Mouse (Mus musculus) limb, embryonic 14.5 days (tissue): ENCODE results near the gene Pex6. TPM values are rescaled to one million over a fixed set of nuclear protein-coding genes. Genes with fewer than 3 reads are reported as not detected.
A peak's percentile ranks its signal among the peaks of the same experiment; 100 is the strongest.

Source experiments
- ATAC-seq: fragments of 200-750 bp; cut with Nextera tagmentation; 2 replicates; pipeline ENCODE4 v1.8.0; 2017; ENCODE audit warnings: low read depth, moderate number of reproducible peaks, moderate TSS enrichment; ENCODE audit not compliant: low FRiP score
- DNase-seq: peaks from one replicate; pipeline ENCODE4 v3.0.0-alpha.2; 2015; ENCODE audit warnings: low spot score
- H3K27ac ChIP-seq: fragments of 300-500 bp; sonication (generic); replicated peaks from 2 replicates; pipeline ENCODE4 v1.5.1; 2014; ENCODE audit warnings: low read depth, mild to moderate bottlenecking, low read length, moderate library complexity, mixed read lengths
- H3K27me3 ChIP-seq: fragments of 300-500 bp; sonication (generic); 2 replicates; pipeline ENCODE4 v1.6.1; 2014; ENCODE audit warnings: low read length, mixed read lengths; ENCODE audit not compliant: control insufficient read depth, insufficient read depth
- H3K36me3 ChIP-seq: fragments of 300-500 bp; sonication (generic); 2 replicates; pipeline ENCODE4 v1.6.1; 2014; ENCODE audit warnings: mild to moderate bottlenecking, low read length, moderate library complexity, mixed read lengths; ENCODE audit not compliant: control insufficient read depth, insufficient read depth
- H3K4me1 ChIP-seq: fragments of 300-500 bp; sonication (generic); 2 replicates; pipeline ENCODE4 v1.6.1; 2014; ENCODE audit warnings: antibody characterized with exemption, low read length, mixed read lengths; ENCODE audit not compliant: control insufficient read depth, insufficient read depth
- H3K4me2 ChIP-seq: fragments of 300-500 bp; sonication (generic); replicated peaks from 2 replicates; pipeline ENCODE4 v1.6.1; 2014; ENCODE audit warnings: low read depth, mild to moderate bottlenecking, low read length, moderate library complexity; ENCODE audit not compliant: severe bottlenecking
- H3K4me3 ChIP-seq: fragments of 300-500 bp; sonication (generic); replicated peaks from 2 replicates; pipeline ENCODE4 v1.5.1; 2014; ENCODE audit warnings: low read length
- H3K9ac ChIP-seq: fragments of 300-500 bp; sonication (generic); 2 replicates; pipeline ENCODE4 v1.6.1; 2014; ENCODE audit warnings: mild to moderate bottlenecking, low read depth, low read length, moderate library complexity; ENCODE audit not compliant: severe bottlenecking
- H3K9me3 ChIP-seq: fragments of 300-500 bp; sonication (generic); 2 replicates; pipeline ENCODE4 v1.6.1; 2016; ENCODE audit warnings: low read length; ENCODE audit not compliant: control insufficient read depth
- POLR2A ChIP-seq: fragments of 200-500 bp; IDR thresholded peaks from 2 replicates; pipeline ENCODE4 v1.8.0; 2012; ENCODE audit warnings: inconsistent platforms, mild to moderate bottlenecking, moderate library complexity, borderline replicate concordance; ENCODE audit not compliant: insufficient read depth, insufficient read length; ENCODE audit errors: extremely low read depth
- WGBS: fragments of 180-500 bp; shearing (Covaris S2); extraction: QIAGEN DNeasy Blood & Tissue Kit; methylation state at CpG from one replicate; pipeline ENCODE4 v1.1.7; 2014; 5-methylcytosine and 5-hydroxymethylcytosine counted together
- polyA plus RNA-seq, 2 experiments: library from polyadenylated mRNA; depleted of rRNA in 1 of 2; stranded (reverse) in 1 of 2; unstranded in 1 of 2; fragments of >200 nt; fragmentation: Nextera tagmentation in 1 of 2; extraction: Ambion mirVana in 1 of 2; gene quantifications; 2 replicates each; pipeline versions ENCODE4 v1.2.1 to v1.2.3; 2012 to 2014

Gene Pex6
- polyA plus RNA-seq, 2 experiments: 24.2 to 56.4 TPM

DNA sequence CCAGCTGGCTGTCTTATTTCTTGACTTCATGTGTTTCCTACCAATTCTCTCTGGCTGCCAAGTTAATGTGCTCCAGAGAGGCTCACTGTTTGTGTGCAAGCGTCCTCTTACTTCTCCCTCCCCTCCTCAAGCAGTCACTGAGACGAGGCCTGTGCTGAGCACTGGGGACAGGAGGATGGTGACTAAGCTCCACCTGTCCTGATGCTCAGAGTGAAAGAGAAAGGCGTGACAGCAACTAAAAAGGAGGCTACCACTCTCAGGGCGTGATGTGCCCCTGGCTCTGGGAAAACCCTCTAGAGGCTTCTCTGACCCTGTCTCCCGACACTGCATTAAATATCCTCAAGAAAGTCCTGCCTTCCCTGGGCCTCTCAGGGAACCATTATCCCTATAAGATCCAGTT lies 38.0 kb downstream of the Pex6 start:
- Histone ChIP-seq H3K4me1 (peaks cover 7% of the 10 kb centered on the region; the same call in 1 of the 2 replicates), H3K36me3 (peaks cover 19% of the 10 kb centered on the region), H3K4me3 (no peak overlapping the region), H3K4me2 (no peak overlapping the region), H3K27ac (no peak overlapping the region), H3K27me3 (no peaks in the 10 kb centered on the region), H3K9me3 (no peaks in the 10 kb centered on the region), H3K9ac (no peak overlapping the region)
- DNase-seq: no peak
- 91% methylated on average over 5 of the region's 5 CpGs for WGBS
- no peak for ATAC-seq
- no peak for TF ChIP-seq POLR2A

DNA sequence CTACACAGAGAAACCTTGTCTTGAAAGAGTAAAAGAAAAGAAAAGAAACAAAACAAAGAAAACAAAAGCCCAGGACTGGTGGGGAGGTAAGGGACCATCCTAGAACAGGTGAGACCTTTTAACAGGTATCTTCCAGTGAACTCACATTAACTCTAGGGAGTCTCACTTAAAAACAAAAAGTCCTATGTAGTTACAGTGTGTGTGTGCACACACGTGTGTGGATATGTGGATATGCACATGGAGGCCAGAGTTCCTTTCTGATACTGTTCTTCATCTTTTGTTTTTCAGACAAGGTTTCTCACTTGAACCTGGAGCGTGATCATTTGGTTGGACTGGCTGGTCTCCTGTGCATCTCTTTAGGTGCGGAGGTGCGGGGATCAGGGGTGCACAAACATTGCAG lies 39.3 kb downstream of the Pex6 start:
- peaks cover 15% of the 10 kb centered on the region for H3K36me3 ChIP-seq
- H3K9me3 ChIP-seq: no peaks in the 10 kb centered on the region
- DNase-seq (no peak), ATAC-seq (no peak)
- H3K4me1 ChIP-seq: peaks cover 7% of the 10 kb centered on the region; the same call in 1 of the 2 replicates
- H3K4me3 ChIP-seq: peak overlapping the region; percentile 76
- H3K27me3 ChIP-seq: no peaks in the 10 kb centered on the region
- no peak for TF ChIP-seq POLR2A
- H3K27ac ChIP-seq: 0 out of 2 replicates have a peak overlapping the region, but pooled peaks have one; percentile 1
- H3K9ac ChIP-seq: peak overlapping the region; percentile 77
- WGBS: 85% methylated on average over 4 of the region's 4 CpGs
- peak overlapping the region; percentile 50; the same call in 1 of the 2 replicates for H3K4me2 ChIP-seq

DNA sequence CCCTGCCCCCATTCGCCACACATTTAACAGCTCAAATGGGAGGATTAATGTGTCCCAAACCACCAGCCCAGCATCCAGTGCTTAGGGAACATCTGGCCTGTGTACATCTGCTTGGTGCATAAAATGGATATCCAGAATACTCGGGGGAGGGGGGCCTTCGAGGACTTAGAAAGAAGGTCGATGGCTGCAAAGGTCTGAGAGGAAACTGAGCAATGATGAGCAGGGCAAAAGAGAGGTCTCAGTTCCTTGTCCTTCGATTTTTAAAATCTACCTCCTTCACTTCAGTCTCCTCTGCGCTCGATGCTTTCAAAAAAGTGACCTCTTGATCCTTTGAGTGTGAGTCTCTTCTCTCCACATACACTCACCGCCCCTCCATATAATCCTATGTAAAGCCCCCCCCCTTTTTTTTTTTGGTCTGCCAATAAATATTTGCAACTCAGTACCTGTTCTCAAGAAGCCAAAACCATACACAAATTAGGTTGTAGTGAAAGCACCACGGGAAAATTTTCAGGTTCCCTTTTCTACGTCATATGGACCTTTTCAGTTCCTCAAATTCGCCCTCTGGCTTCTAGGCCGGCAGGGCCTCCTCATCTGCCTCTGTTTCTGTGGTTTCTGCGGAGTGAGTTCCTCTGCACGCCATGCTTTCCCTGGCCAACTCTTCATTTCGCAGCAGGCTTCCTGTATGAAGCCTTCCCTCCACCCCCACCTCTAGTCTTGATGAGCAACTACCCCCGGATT lies 40.0 kb downstream of the Pex6 start:
- WGBS: 20% methylated on average over 16 of the region's 16 CpGs
- H3K4me3 ChIP-seq: peak overlapping the region; percentile 76
- no peaks in the 10 kb centered on the region for H3K27me3 ChIP-seq
- no peaks in the 10 kb centered on the region for H3K9me3 ChIP-seq
- H3K4me2 ChIP-seq: peak overlapping the region; percentile 50
- ATAC-seq (peak; percentile 12; the same call in 1 of the 2 replicates), DNase-seq (peak; percentile 60)
- peaks cover 7% of the 10 kb centered on the region; the same call in 1 of the 2 replicates for H3K4me1 ChIP-seq
- no peak for TF ChIP-seq POLR2A
- H3K27ac ChIP-seq: peak overlapping the region; percentile 71
- H3K36me3 ChIP-seq: peaks cover 10% of the 10 kb centered on the region
- peak overlapping the region; percentile 77 for H3K9ac ChIP-seq

DNA sequence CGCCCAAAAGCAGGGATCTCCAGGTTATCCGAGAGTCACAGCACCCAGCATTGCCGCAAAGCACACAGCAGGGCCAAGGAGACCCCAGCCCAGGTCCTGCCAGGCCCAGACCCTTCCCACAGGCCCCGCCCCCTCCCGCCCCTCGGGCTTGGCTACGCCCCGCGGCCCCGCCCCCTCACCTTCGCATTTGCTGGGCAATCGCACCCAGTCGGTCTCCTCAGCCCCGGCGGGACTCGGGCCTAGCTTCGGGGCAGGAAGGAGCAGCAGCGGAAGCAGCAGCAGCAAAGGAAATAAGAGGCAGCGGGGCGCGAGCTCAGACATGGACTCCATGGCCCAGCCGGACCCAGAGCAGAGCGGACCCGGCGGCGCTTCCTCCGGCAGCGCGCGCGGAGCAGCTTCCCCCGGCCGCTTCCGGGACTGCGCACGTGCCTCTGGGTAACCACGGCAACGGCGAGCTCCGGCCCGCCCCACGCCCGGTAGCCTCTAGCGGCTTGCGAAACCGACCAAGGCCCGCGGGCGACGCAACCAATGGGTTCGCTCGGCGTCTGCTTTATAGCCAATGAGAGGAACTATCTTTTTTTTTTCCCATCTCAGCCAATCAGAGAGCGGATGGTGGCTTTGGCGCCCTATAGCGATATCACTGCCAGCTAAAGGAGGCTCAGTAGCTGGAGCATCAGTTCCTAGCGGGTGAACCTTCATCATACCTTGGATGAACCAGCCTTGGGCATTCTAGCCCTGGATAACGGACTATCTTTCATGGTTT lies 40.7 kb downstream of the Pex6 start, which contains the start of gene Cnpy3:
TSS of gene Cnpy3 (minus strand) at position 421 of the 763 bp plus-strand sequence.
- peaks cover 7% of the 10 kb centered on the region; the same call in 1 of the 2 replicates for H3K4me1 ChIP-seq
- DNase-seq (peak; percentile 99), ATAC-seq (peak; percentile 98)
- peaks cover 4% of the 10 kb centered on the region for H3K36me3 ChIP-seq
- peak within 1 kb of the TSS; percentile 71 for H3K27ac ChIP-seq
- no peaks in the 10 kb centered on the region for H3K27me3 ChIP-seq
- H3K9ac ChIP-seq: peak within 1 kb of the TSS; percentile 77
- TF ChIP-seq POLR2A: 0 out of 2 replicates have a peak, but pooled peaks have one; percentile 54
- no peaks in the 10 kb centered on the region for H3K9me3 ChIP-seq
- WGBS: 0% methylated on average over 35 of the region's 58 CpGs
- peak within 1 kb of the TSS; percentile 76 for H3K4me3 ChIP-seq
- peak within 1 kb of the TSS; percentile 59 for H3K4me2 ChIP-seq

DNA sequence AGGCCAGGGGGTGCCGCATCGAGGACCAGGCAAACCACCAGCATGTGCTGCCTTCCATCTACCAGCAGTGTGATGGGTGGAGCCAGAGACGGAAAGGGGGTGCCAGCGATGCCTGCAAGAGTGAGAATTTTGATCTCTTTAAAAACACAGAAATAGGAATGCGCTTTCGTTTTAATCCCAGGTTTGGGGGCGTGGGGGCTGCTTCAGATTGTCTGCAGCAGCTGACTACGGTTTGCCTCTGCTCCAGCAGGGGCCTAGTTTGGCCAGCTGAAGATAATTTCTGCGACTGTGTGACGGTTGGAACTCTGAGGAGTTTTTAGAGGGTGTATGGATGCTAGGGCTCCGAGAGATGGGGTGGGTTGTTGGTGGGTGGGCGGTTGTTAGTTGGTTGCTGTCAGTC lies 47.5 kb downstream of the Pex6 start:
- DNase-seq: no peak
- Histone ChIP-seq H3K36me3 (no peaks in the 10 kb centered on the region), H3K27me3 (no peaks in the 10 kb centered on the region), H3K4me1 (no peaks in the 10 kb centered on the region), H3K9me3 (no peaks in the 10 kb centered on the region), H3K4me3 (no peak overlapping the region), H3K9ac (no peak overlapping the region), H3K27ac (no peak overlapping the region), H3K4me2 (no peak overlapping the region)
- no peak for TF ChIP-seq POLR2A
- WGBS: 82% methylated on average over 12 of the region's 12 CpGs
- ATAC-seq: no peak
